Mouse (Mus musculus) midbrain, embryonic 16.5 days (tissue): ENCODE results near the gene Smim24. TPM values are rescaled to one million over a fixed set of nuclear protein-coding genes. Genes with fewer than 3 reads are reported as not detected.

Source experiments
- ATAC-seq: fragments of 200-750 bp; cut with Nextera tagmentation; 2 replicates; pipeline ENCODE4 v1.8.0; 2017; ENCODE audit warnings: moderate TSS enrichment
- H3K27ac ChIP-seq: fragments of 300-500 bp; sonication (generic); 2 replicates; pipeline ENCODE4 v1.5.1; 2014; ENCODE audit warnings: mild to moderate bottlenecking, low read length, mixed read lengths
- H3K27me3 ChIP-seq: fragments of 300-500 bp; sonication (generic); 2 replicates; pipeline ENCODE4 v1.6.1; 2014; ENCODE audit warnings: low read depth, low read length, mixed read lengths; ENCODE audit not compliant: control insufficient read depth, insufficient read depth
- H3K36me3 ChIP-seq: fragments of 300-500 bp; sonication (generic); 2 replicates; pipeline ENCODE4 v1.6.1; 2014; ENCODE audit warnings: mild to moderate bottlenecking, low read length, moderate library complexity, mixed read lengths; ENCODE audit not compliant: control insufficient read depth, insufficient read depth
- H3K4me1 ChIP-seq: fragments of 300-500 bp; sonication (generic); 2 replicates; pipeline ENCODE4 v1.6.1; 2014; ENCODE audit warnings: mild to moderate bottlenecking, low read length, mixed read lengths; ENCODE audit not compliant: control insufficient read depth, insufficient read depth
- H3K4me2 ChIP-seq: fragments of 300-500 bp; sonication (generic); 2 replicates; pipeline ENCODE4 v1.6.1; 2014; ENCODE audit warnings: mild to moderate bottlenecking, low read length, mixed read lengths
- H3K4me3 ChIP-seq: fragments of 300-500 bp; sonication (generic); 2 replicates; pipeline ENCODE4 v1.5.1; 2014; ENCODE audit warnings: low read depth, mild to moderate bottlenecking, low read length, moderate library complexity, mixed read lengths
- H3K9ac ChIP-seq: fragments of 300-500 bp; sonication (generic); 2 replicates; pipeline ENCODE4 v1.6.1; 2014; ENCODE audit warnings: low read depth, low read length, mixed read lengths
- H3K9me3 ChIP-seq: fragments of 300-500 bp; sonication (generic); replicated peaks from 2 replicates; pipeline ENCODE4 v1.6.1; 2014; ENCODE audit warnings: mild to moderate bottlenecking, low read length, mixed read lengths; ENCODE audit not compliant: control insufficient read depth, poor library complexity, severe bottlenecking
- WGBS: fragments of 180-500 bp; shearing (Covaris S2); extraction: QIAGEN DNeasy Blood & Tissue Kit; methylation state at CpG from one replicate; pipeline ENCODE4 v1.1.7; 2014; 5-methylcytosine and 5-hydroxymethylcytosine counted together
- polyA plus RNA-seq: library from polyadenylated mRNA; unstranded; fragments of >200 nt; fragmentation: Nextera tagmentation; extraction: Ambion mirVana; gene quantifications from 2 replicates; pipeline ENCODE4 v1.2.1, GENCODE M21; 2015

The Smim24 gene
- polyA plus RNA-seq, 1 experiment from 2014 or later: 1.4 TPM

DNA sequence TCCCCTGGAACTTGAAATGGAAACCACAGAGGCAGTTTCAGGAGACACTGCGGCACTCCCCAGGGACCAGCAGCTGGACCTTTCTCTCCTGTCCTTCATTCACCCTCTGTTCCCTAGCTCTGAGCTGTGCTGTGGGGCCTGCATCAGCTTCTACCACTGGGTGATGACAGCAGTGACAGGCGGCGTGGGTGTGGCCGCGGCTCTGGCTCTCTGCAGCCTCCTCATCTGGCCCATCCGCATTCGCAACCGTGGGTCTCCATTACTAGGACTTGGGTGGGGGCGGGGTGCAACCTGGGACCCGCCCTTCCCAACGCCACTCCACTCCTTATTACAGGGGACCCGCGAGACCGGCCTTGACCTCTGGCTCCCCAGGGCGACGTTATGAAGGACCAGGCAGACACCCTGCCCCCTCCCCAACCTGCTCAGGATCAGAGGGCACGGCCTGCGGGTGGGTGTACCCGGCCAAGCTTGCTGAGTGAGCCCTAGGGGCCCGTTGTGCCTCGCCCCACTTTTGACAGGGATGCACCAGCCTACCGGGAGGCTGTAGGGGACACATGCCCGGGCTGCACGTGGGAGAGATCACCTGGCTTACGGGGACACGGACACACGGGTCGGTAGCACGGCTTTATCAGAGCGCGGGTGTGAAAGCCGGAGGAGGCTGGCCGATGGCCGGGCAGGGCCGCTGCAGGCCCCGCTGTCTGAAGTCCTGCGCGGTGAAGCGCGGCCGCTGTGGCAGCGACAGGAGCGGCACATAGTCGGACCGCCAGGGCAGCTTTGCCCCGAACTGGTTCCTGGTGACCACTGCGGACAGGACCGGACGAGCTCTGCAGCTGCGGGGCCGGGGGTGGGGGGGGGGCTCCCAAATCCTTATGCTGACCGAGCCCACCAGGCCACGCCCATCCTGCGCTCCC is 29.2 kb upstream of the Smim24 start:
- WGBS: 15% methylated on average over 54 of the region's 54 CpGs
- H3K36me3 ChIP-seq: peaks cover 14% of the 10 kb centered on the region
- no peaks in the 10 kb centered on the region; the same call in 1 of the 2 replicates for H3K27me3 ChIP-seq
- H3K4me3 ChIP-seq: peak overlapping the region; percentile 16; the same call in 1 of the 2 replicates
- H3K4me1 ChIP-seq: peaks cover 21% of the 10 kb centered on the region
- no peak overlapping the region for H3K27ac ChIP-seq
- H3K9me3 ChIP-seq: no peaks in the 10 kb centered on the region
- ATAC-seq: no peak
- H3K9ac ChIP-seq: peak overlapping the region; percentile 41
- peak overlapping the region; percentile 43 for H3K4me2 ChIP-seq

DNA sequence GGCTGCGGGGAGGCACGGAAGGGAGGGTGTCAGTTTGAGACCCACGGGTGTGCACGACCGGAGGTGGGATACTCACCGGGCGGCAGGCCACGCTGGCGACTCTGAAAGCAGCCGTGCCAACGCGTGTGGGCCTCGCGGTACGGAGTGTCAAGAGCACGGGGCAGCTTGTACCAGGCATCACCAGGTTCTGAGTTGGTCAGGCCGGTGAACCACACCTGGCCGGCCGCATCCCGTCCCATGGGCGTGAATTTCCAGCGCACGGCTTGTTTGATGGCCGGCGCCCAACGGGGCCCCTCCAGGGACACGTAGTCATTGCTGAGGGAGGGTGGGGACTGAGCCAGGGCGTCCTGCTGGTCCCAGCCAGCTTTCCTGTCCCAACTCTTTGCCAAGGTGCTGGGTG is 28.2 kb upstream of the Smim24 start:
- WGBS: 11% methylated on average over 28 of the region's 28 CpGs
- Histone ChIP-seq H3K27ac (no peak overlapping the region), H3K36me3 (peaks cover 22% of the 10 kb centered on the region), H3K4me3 (peak overlapping the region; percentile 16; the same call in 1 of the 2 replicates), H3K4me1 (peaks cover 18% of the 10 kb centered on the region), H3K27me3 (no peaks in the 10 kb centered on the region; the same call in 1 of the 2 replicates), H3K9ac (no peak overlapping the region; the same call in 1 of the 2 replicates), H3K9me3 (no peaks in the 10 kb centered on the region), H3K4me2 (peak overlapping the region; percentile 43)
- no peak for ATAC-seq

DNA sequence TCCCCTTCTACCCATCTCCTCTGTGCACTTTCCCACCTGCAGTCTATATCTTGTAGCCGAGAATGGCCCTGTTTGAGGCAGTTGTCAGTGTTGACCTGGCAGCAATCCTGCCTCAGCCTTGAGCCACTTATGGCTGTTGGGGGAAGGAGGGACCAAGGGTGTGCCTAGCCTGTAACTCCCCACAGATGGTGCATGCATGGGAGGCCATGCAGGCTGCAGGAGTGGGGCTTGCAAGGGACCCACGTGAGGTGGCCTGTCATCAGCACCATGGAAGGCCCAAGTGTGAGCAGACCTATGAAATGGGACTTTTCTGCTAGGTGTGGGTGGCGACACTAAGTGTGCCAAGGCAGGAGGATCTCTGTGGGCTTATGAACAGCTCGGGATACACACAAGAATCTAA is 27.8 kb upstream of the Smim24 start:
- H3K4me1 ChIP-seq: peaks cover 18% of the 10 kb centered on the region
- no peaks in the 10 kb centered on the region; the same call in 1 of the 2 replicates for H3K27me3 ChIP-seq
- H3K9me3 ChIP-seq: no peaks in the 10 kb centered on the region
- no peak overlapping the region for H3K27ac ChIP-seq
- ATAC-seq: no peak; the same call in 1 of the 2 replicates
- WGBS: 36% methylated on average over 4 of the region's 4 CpGs
- no peak overlapping the region for H3K4me3 ChIP-seq
- H3K36me3 ChIP-seq: peaks cover 24% of the 10 kb centered on the region
- H3K4me2 ChIP-seq: no peak overlapping the region
- H3K9ac ChIP-seq: no peak overlapping the region

DNA sequence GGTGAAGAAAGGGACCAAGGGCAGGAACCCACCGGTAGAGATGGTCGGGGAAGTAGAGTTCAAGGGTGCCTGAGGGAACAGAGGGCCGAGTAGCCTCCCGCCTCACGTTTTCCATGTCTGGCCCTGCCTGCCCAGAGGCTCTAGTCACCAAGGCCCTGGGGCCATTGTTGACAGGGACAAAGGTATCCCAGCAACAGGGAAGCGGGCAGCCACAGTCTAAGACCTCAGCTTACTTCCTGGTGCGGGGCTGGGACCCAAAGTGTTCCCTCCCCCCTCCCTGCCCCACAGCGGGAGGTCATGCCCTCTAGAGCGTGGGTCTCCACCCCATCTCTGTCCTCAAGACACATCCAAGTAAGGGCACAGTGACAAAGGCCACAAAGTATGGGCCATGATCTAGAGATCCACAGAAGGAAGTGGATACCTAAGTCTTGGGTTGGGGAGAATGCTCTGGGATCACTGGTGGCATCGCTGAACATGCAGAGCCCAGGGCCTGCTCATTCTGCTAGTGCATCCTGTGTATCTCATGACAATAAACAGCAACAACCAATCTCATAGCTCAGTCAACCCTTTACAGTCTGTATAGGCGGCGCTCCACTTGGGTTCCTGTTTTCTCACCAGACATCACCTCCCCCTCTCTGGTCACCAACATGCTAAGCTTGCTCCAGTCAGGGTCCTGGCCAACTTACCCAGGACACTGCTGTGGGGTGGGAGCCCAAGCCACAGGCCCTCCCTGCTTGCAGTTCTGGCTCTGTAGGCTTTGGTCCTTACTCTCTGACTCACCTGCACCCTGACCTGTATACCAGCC is 27.0 kb upstream of the Smim24 start, which contains the start of gene 4930404N11Rik:
Gene 4930404N11Rik (minus strand): TSS at position 145 of the 805 bp plus-strand sequence.
- no peak within 1 kb of the TSS; the same call in 1 of the 2 replicates for H3K9ac ChIP-seq
- H3K4me2 ChIP-seq: peak within 1 kb of the TSS; percentile 43
- ATAC-seq: no peak
- H3K36me3 ChIP-seq: peaks cover 31% of the 10 kb centered on the region
- no peaks in the 10 kb centered on the region; the same call in 1 of the 2 replicates for H3K27me3 ChIP-seq
- H3K9me3 ChIP-seq: no peaks in the 10 kb centered on the region
- peaks cover 18% of the 10 kb centered on the region for H3K4me1 ChIP-seq
- peak within 1 kb of the TSS; percentile 16; the same call in 1 of the 2 replicates for H3K4me3 ChIP-seq
- no peak within 1 kb of the TSS for H3K27ac ChIP-seq
- 19% methylated on average over 11 of the region's 12 CpGs for WGBS

DNA sequence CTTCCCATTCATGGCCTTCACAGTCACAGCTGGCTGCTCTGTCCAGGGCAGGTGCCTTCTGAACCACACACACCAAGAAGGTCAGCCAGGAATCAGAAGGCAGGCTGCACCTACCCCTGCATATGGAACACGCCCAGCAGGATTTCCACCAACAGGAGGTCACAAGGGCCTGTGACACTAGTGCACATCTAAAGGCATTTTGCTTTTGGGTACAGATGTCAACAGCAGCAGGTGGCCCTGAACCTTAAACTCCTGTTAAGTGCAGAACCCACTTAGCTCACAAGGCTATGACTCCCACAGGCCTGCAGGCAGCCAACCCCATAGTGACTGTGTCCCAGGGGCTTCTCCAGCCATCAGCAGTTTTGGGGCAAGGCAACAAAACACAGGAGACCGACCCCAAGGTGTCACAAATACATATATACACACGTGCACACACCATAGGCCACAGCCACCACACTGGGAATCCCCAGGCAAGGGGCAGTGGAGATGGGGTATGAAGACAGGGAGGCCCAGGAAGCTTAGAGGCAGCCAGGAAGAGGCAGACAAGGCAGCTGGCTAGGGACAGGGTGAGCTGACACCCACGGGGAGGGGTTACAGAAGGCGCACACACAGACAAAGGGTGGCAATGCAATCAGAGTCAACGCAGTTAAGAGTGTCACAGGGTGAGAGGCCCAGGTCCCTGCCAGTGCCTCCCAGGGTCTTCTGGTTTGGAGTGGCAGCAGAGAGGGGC is 26.2 kb upstream of the Smim24 start:
- Histone ChIP-seq H3K36me3 (peaks cover 36% of the 10 kb centered on the region), H3K4me3 (no peak overlapping the region), H3K9me3 (no peaks in the 10 kb centered on the region), H3K9ac (no peak overlapping the region), H3K27me3 (no peaks in the 10 kb centered on the region; the same call in 1 of the 2 replicates), H3K4me2 (no peak overlapping the region), H3K27ac (no peak overlapping the region), H3K4me1 (peaks cover 18% of the 10 kb centered on the region)
- WGBS: 77% methylated on average over 6 of the region's 6 CpGs
- no peak for ATAC-seq

DNA sequence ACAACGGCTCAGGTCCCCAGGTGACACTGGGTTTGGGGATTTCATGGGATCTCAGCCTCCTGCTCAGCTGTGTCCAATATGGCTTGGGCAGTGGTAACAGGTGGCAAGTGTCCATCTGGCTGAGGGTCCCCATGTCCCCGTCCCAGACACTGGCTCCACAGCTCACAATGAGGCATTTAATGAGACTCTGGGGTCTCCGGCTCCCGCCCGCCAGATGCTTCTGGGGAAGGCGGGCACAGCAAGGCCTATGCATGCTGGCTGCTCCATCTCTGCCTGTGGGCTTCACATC is 25.7 kb upstream of the Smim24 start:
- H3K36me3 ChIP-seq: peaks cover 36% of the 10 kb centered on the region
- no peak overlapping the region for H3K9ac ChIP-seq
- peaks cover 18% of the 10 kb centered on the region for H3K4me1 ChIP-seq
- H3K9me3 ChIP-seq: no peaks in the 10 kb centered on the region
- H3K4me2 ChIP-seq: no peak overlapping the region
- H3K27me3 ChIP-seq: no peaks in the 10 kb centered on the region; the same call in 1 of the 2 replicates
- 70% methylated on average over 6 of the region's 6 CpGs for WGBS
- ATAC-seq: no peak
- no peak overlapping the region for H3K4me3 ChIP-seq
- no peak overlapping the region for H3K27ac ChIP-seq

DNA sequence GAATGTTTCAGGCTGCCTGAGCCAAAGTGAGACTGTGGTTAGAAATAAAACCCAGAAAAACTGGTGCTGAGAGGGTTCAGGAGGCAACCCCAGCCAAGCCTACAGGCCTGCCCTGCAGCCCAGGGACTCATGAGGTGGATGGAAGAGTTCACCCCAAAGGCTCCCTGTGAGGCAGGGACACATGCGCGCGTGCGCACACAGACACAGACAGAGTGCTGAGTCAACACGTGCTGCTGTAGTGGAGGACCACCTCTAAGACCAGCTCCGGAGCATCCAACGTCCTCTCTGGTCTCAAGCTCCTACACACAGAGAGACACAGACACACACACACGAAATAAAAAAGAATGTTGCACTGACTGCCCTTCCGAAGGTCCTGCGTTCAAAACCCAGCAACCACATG is 17.5 kb upstream of the Smim24 start:
- 91% methylated on average over 10 of the region's 10 CpGs for WGBS
- no peak for ATAC-seq

DNA sequence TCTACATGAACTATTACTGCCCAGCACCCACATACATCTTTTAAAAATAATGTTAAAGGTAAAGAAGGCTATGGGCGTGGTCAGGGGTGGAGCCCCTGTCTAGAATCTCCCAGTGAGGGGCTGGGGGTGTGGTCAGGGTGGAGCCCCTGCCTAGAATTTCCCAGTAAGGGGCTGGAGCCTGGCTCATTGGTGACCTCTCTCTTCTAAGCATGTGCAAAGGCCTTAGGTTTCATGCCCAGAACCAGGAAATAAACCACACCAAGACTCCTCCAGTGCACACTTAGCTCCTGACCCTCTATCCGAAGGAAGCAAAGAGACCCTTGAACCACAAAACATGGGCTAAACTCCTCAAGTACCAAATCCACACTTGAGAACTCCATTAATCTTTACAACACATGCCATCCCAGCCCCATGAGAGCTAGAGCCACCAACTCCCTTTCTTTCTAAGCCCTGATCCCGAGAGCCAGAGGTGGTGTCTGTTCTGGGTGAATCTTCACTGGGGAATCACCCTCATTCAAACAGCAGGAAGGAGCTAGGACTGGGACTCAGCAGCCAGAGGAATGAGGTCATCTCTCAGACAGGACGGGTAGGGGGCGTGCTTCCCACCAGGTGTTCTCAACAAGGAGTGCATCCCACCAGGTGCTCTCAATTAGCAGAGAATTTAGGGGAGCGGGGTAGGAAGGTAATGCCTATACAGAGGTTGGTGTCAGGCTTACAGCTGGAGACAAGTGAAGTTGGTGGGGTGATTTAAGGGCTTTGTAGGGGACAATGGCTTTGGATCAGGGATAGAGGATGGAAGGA is 16.1 kb upstream of the Smim24 start:
- WGBS: 46% methylated on average over 6 of the region's 6 CpGs
- no peak for ATAC-seq
- H3K9ac ChIP-seq: peak overlapping the region; percentile 90
- H3K27me3 ChIP-seq: no peaks in the 10 kb centered on the region
- H3K4me2 ChIP-seq: peak overlapping the region; percentile 94
- no peaks in the 10 kb centered on the region for H3K9me3 ChIP-seq
- peaks cover 24% of the 10 kb centered on the region for H3K4me1 ChIP-seq
- H3K4me3 ChIP-seq: peak overlapping the region; percentile 79
- H3K36me3 ChIP-seq: peaks cover 2% of the 10 kb centered on the region; the same call in 1 of the 2 replicates
- no peak overlapping the region for H3K27ac ChIP-seq

More for the DNA sequence above, 17.5 kb upstream of the Smim24 start:
- H3K9me3 ChIP-seq: no peaks in the 10 kb centered on the region
- H3K36me3 ChIP-seq: peaks cover 12% of the 10 kb centered on the region
- H3K27ac ChIP-seq: no peak overlapping the region
- H3K9ac ChIP-seq: no peak overlapping the region
- no peak overlapping the region for H3K4me2 ChIP-seq
- H3K4me3 ChIP-seq: no peak overlapping the region
- peaks cover 24% of the 10 kb centered on the region for H3K4me1 ChIP-seq
- H3K27me3 ChIP-seq: no peaks in the 10 kb centered on the region
